Mouse (Mus musculus) MEL (cell line): ENCODE results near the gene Spint2. TPM values are rescaled to one million over a fixed set of nuclear protein-coding genes. Genes with fewer than 3 reads are reported as not detected.

Source experiments
- DNase-seq: peaks from one replicate; pipeline ENCODE4 v3.0.0; 2011; ENCODE audit warnings: low read depth, low spot score
- H3K27ac ChIP-seq: 2 replicates; pipeline ENCODE4 v1.5.1; 2012; ENCODE audit warnings: low read depth, mild to moderate bottlenecking, control low read depth, low read length, moderate library complexity; ENCODE audit not compliant: control insufficient read depth
- H3K27me3 ChIP-seq, 2 experiments: fragments of 150-350 bp in 1 of 2; sonication (generic) in 1 of 2; 2 replicates each; pipeline ENCODE4 v1.6.1; 2012; ENCODE audit warnings: low read length in 2 of 2, mild to moderate bottlenecking in 2 of 2, improper control_type of control experiment in 1 of 2, moderate library complexity in 1 of 2; ENCODE audit not compliant: insufficient read depth in 2 of 2, control insufficient read depth in 1 of 2
- H3K36me3 ChIP-seq, 2 experiments: 2 replicates each; pipeline ENCODE4 v1.6.1; 2012 to 2014; ENCODE audit warnings: low read length in 2 of 2, improper control_type of control experiment in 1 of 2, inconsistent platforms in 1 of 2, mild to moderate bottlenecking in 1 of 2; ENCODE audit not compliant: insufficient read depth in 2 of 2, control insufficient read depth in 1 of 2
- H3K4me1 ChIP-seq, 2 experiments: fragments of 150-350 bp in 1 of 2; sonication (generic) in 1 of 2; 2 replicates each; pipeline ENCODE4 v1.6.1; 2012; ENCODE audit warnings: low read length in 2 of 2, improper control_type of control experiment in 1 of 2, mild to moderate bottlenecking in 1 of 2; ENCODE audit not compliant: insufficient read depth in 2 of 2, control insufficient read depth in 1 of 2
- H3K4me3 ChIP-seq, 2 experiments: fragments of 150-350 bp in 1 of 2; sonication (generic) in 1 of 2; 2 replicates each; pipeline ENCODE4 v1.5.1; 2012; ENCODE audit warnings: low read depth in 2 of 2, low read length in 2 of 2, mild to moderate bottlenecking in 2 of 2, moderate library complexity in 2 of 2, control low read depth in 1 of 2, improper control_type of control experiment in 1 of 2; ENCODE audit not compliant: control insufficient read depth in 1 of 2, insufficient read depth in 1 of 2
- H3K79me2 ChIP-seq: 2 replicates; pipeline ENCODE4 v1.6.1; 2012; ENCODE audit warnings: mild to moderate bottlenecking, low read length, moderate library complexity; ENCODE audit not compliant: control insufficient read depth, poor library complexity, insufficient read depth
- H3K9ac ChIP-seq: 2 replicates; pipeline ENCODE4 v1.6.1; 2012; ENCODE audit warnings: low read depth, mild to moderate bottlenecking, control low read depth, low read length, moderate library complexity; ENCODE audit not compliant: control insufficient read depth, poor library complexity, severe bottlenecking
- H3K9me3 ChIP-seq: fragments of 150-350 bp; sonication (generic); replicated peaks from 2 replicates; pipeline ENCODE4 v1.6.1; 2012; ENCODE audit warnings: mild to moderate bottlenecking, low read length, improper control_type of control experiment, moderate library complexity; ENCODE audit not compliant: insufficient read depth
- CHD2 ChIP-seq: IDR thresholded peaks from 2 replicates; pipeline ENCODE4 v1.6.1; 2011; ENCODE audit warnings: low read length, improper control_type of control experiment
- CTCF ChIP-seq, 3 experiments: IDR thresholded peaks in 2 of 3; conservative IDR thresholded peaks in 1 of 3; 2 replicates each; pipeline ENCODE4 v1.5.1; 2011 to 2012; ENCODE audit warnings: low read length in 3 of 3, low read depth in 2 of 3, mild to moderate bottlenecking in 2 of 3, improper control_type of control experiment in 1 of 3, inconsistent platforms in 1 of 3, mixed read lengths in 1 of 3, moderate library complexity in 1 of 3; ENCODE audit not compliant: control insufficient read depth in 1 of 3, insufficient read depth in 1 of 3, poor library complexity in 1 of 3, severe bottlenecking in 1 of 3
- ETS1 ChIP-seq: IDR thresholded peaks from 2 replicates; pipeline ENCODE4 v1.6.1; 2012; ENCODE audit warnings: low read depth, mild to moderate bottlenecking, inconsistent platforms, low read length, improper control_type of control experiment, moderate library complexity
- GABPA ChIP-seq: IDR thresholded peaks from 2 replicates; pipeline ENCODE4 v1.6.1; 2012; ENCODE audit warnings: low read depth, mild to moderate bottlenecking, inconsistent platforms, low read length, improper control_type of control experiment, moderate library complexity
- JUND ChIP-seq: IDR thresholded peaks from 2 replicates; pipeline ENCODE4 v1.6.1; 2011; ENCODE audit warnings: low read depth, mild to moderate bottlenecking, improper control_type of control experiment, low read length
- NRF1 ChIP-seq: IDR thresholded peaks from 2 replicates; pipeline ENCODE4 v1.6.1; 2014; ENCODE audit warnings: low read depth, mild to moderate bottlenecking, inconsistent platforms, low read length, improper control_type of control experiment, moderate library complexity; ENCODE audit not compliant: poor library complexity, insufficient read depth, severe bottlenecking
- RAD21 ChIP-seq: IDR thresholded peaks from 2 replicates; pipeline ENCODE4 v1.6.1; 2011; ENCODE audit warnings: mild to moderate bottlenecking, low read depth, low read length, improper control_type of control experiment
- TAL1 ChIP-seq: IDR thresholded peaks from 2 replicates; pipeline ENCODE4 v1.6.1; 2012; ENCODE audit warnings: mild to moderate bottlenecking, inconsistent platforms, low read length, moderate library complexity, mixed read lengths
- UBTF ChIP-seq: IDR thresholded peaks from 2 replicates; pipeline ENCODE4 v1.6.1; 2012; ENCODE audit warnings: low read depth, mild to moderate bottlenecking, inconsistent platforms, low read length, improper control_type of control experiment, moderate library complexity, borderline replicate concordance; ENCODE audit not compliant: insufficient read depth
- polyA plus RNA-seq, 2 experiments: library from polyadenylated mRNA; stranded (reverse) in 1 of 2; unstranded in 1 of 2; fragments of >175 nt in 1 of 2; fragments of >200 nt in 1 of 2; gene quantifications; 2 replicates each; pipeline versions ENCODE4 v1.2.1 to v1.2.4; 2012; ENCODE audit warnings: low replicate concordance in 2 of 2, low read depth in 1 of 2; ENCODE audit not compliant: insufficient read length in 2 of 2, insufficient read depth in 1 of 2, missing spikeins in 1 of 2
- total RNA-seq: library from RNA; depleted of rRNA; stranded (reverse); fragments of 300-350 nt; gene quantifications from 2 replicates; pipeline ENCODE4 v1.2.3, GENCODE M21; 2012

The Spint2 gene
- total and polyA plus RNA-seq, 3 experiments = 78.1 to 131 TPM; not detected in 1

- no peak overlapping the region for H3K4me3 ChIP-seq
- H3K27me3 ChIP-seq = no peaks in the 10 kb centered on the region
- no peaks in the 10 kb centered on the region for H3K9me3 ChIP-seq
- no peak overlapping the region for H3K9ac ChIP-seq
- no peaks in the 10 kb centered on the region for H3K79me2 ChIP-seq
- H3K36me3 ChIP-seq = no peaks in the 10 kb centered on the region; a peak in 1 of 4 replicates
- H3K4me1 ChIP-seq = peaks cover 5 to 12% of the 10 kb centered on the region in 2 experiments; a peak in 1 of 4 replicates
- H3K27ac ChIP-seq = no peak overlapping the region
- no peak for TF ChIP-seq UBTF
- TF ChIP-seq CTCF (IDR thresholded peaks at IDR 0.05 in 2 of 3, conservative IDR thresholded peaks at IDR 0.05 in 1 of 3; ENCODE audit: control insufficient read depth in 1 of 3, insufficient read depth in 1 of 3, low read depth in 2 of 3, low read length in 3 of 3, poor library complexity in 1 of 3, severe bottlenecking in 1 of 3) = no peak
- no peak for TF ChIP-seq TAL1
- TF ChIP-seq GABPA = no peak
- no peak for TF ChIP-seq NRF1
- no peak for TF ChIP-seq CHD2
- no peak for DNase-seq
These were observed 10.1 kb upstream of the Spint2 start for GRCm38 (mm10) chr7:29291616-29292457.

GRCm38 (mm10) chr7:29290691-29291485, 9.2 kb upstream of the Spint2 start:
- no peak overlapping the region for H3K27ac ChIP-seq
- no peaks in the 10 kb centered on the region for H3K27me3 ChIP-seq
- no peak overlapping the region for H3K9ac ChIP-seq
- H3K4me3 ChIP-seq = no peak overlapping the region
- no peaks in the 10 kb centered on the region for H3K79me2 ChIP-seq
- no peak for TF ChIP-seq RAD21
- H3K36me3 ChIP-seq = no peaks in the 10 kb centered on the region; a peak in 1 of 4 replicates
- no peak for DNase-seq
- no peaks in the 10 kb centered on the region for H3K9me3 ChIP-seq
- peaks cover 5 to 12% of the 10 kb centered on the region in 2 experiments; a peak in 1 of 4 replicates for H3K4me1 ChIP-seq

- no peak overlapping the region for H3K27ac ChIP-seq
- H3K9me3 ChIP-seq = no peaks in the 10 kb centered on the region
- DNase-seq = no peak
- peaks cover 8 to 17% of the 10 kb centered on the region in 2 experiments for H3K4me1 ChIP-seq
- no peaks in the 10 kb centered on the region for H3K79me2 ChIP-seq
- H3K27me3 ChIP-seq = no peaks in the 10 kb centered on the region
- H3K36me3 ChIP-seq = peaks cover 0 to 2% of the 10 kb centered on the region in 2 experiments; a peak in 2 of 4 replicates
- peak; percentile 68 for TF ChIP-seq ETS1
- no peak for TF ChIP-seq JUND
- TF ChIP-seq, all 39 proteins: peak for 1
- Histone ChIP-seq H3K4me3 (peak overlapping the region; percentile 68 to 95), H3K9ac (no peak overlapping the region)
These were observed 8.1 kb upstream of the Spint2 start for GRCm38 (mm10) chr7:29289856-29290255.
